Mouse (Mus musculus) heart, postnatal 0 days (tissue): Measurements from ENCODE around the gene BC005624.

Source experiments
- CTCF ChIP-seq: IDR thresholded peaks from 2 replicates; pipeline ENCODE4 v1.5.1; 2016; ENCODE audit warnings: antibody characterized with exemption, control low read depth, low read depth
- EP300 ChIP-seq: IDR thresholded peaks from 2 replicates; pipeline ENCODE4 v1.6.1; 2016; ENCODE audit warnings: antibody characterized with exemption, low read depth

GRCm38 (mm10) chr2:30941586-30941985 is 40.4 kb downstream of the BC005624 start:
- TF ChIP-seq CTCF (no peak), EP300 (no peak)
